8 mouse cellular contexts compared by ENCODE assay signal in the genomic region with DNA sequence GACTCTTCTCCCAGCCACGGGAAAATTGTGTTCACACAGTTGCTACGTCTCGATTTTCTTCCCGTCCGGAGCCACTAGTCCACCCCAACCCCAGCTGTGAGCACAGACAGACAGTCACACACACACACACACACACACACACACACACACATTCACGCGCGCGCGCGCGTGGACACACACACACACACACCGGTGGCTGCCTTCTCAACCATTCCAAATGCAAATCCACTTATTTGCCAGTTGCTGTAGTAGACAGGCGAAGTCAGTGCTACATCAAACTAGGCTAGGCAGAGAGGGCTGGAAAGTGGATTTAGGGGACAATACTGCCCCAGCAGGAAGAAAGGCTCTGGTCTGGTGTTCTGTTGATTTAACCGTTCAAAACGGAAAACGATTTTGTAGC.
DNase-seq lines count a peak whose midpoint lies in the region; ATAC-seq lines count a peak whose summit lies in the region.

No protein-coding gene starts in this region.

- H3K4me3 ChIP-seq in hindbrain, embryonic 15.5 days: peak overlapping the region; percentile 80
- peak overlapping the region; percentile 69 for H3K4me3 ChIP-seq in midbrain, embryonic 13.5 days (replicated peaks)

- DNase-seq in frontal cortex, postnatal 10 days (ENCODE audit: low spot score in 2 of 2): peak; percentile 25 to 36
- no peak for DNase-seq in frontal cortex, postnatal 25 days (ENCODE audit: low spot score in 2 of 2)
- peak; percentile 34 for DNase-seq in right cerebral cortex, postnatal 4 days
- no peak for DNase-seq in right cerebral cortex, adult 2 months (ENCODE audit: low spot score in 2 of 2)
- DNase-seq in ovary, adult 18-20 months (ENCODE audit: low spot score): no peak
- DNase-seq in Muller cell, postnatal 12 days (ENCODE audit: inconsistent ontology term): no peak

- peaks cover 34% of the 10 kb centered on the region for H3K4me1 ChIP-seq in hindbrain, embryonic 15.5 days (replicated peaks)
- peaks cover 37% of the 10 kb centered on the region for H3K4me1 ChIP-seq in midbrain, embryonic 13.5 days (replicated peaks)

- H3K9me3 ChIP-seq in hindbrain, embryonic 15.5 days: no peaks in the 10 kb centered on the region
- no peaks in the 10 kb centered on the region for H3K9me3 ChIP-seq in midbrain, embryonic 13.5 days

- peak overlapping the region; percentile 90 for H3K27ac ChIP-seq in hindbrain, embryonic 15.5 days (replicated peaks)
- H3K27ac ChIP-seq in midbrain, embryonic 13.5 days: no peak overlapping the region; the same call in 1 of the 2 replicates

- peaks cover 9% of the 10 kb centered on the region; the same call in 1 of the 2 replicates for H3K27me3 ChIP-seq in hindbrain, embryonic 15.5 days
- peaks cover 49% of the 10 kb centered on the region for H3K27me3 ChIP-seq in midbrain, embryonic 13.5 days

- no peaks in the 10 kb centered on the region for H3K36me3 ChIP-seq in hindbrain, embryonic 15.5 days
- no peaks in the 10 kb centered on the region for H3K36me3 ChIP-seq in midbrain, embryonic 13.5 days

- 2% methylated on average over 17 of the region's 17 CpGs for WGBS in hindbrain, embryonic 15.5 days
- 2% methylated on average over 17 of the region's 17 CpGs for WGBS in midbrain, embryonic 13.5 days

- H3K9ac ChIP-seq in hindbrain, embryonic 15.5 days: peak overlapping the region; percentile 70
- H3K9ac ChIP-seq in midbrain, embryonic 13.5 days (replicated peaks): peak overlapping the region; percentile 74

- peak; percentile 23 for ATAC-seq in hindbrain, embryonic 15.5 days (ENCODE audit: low FRiP score, low read depth)
- ATAC-seq in midbrain, embryonic 13.5 days: peak; percentile 28

- peak overlapping the region; percentile 90 for H3K4me2 ChIP-seq in hindbrain, embryonic 15.5 days
- peak overlapping the region; percentile 100 for H3K4me2 ChIP-seq in midbrain, embryonic 13.5 days (replicated peaks)

Comparison
In these comparisons a context has a peak if more than half of its experiments do, and no peak if none do; other contexts are left out.
1. DNase-seq: peak in frontal cortex, postnatal 10 days (2 of 2) and right cerebral cortex, postnatal 4 days (single experiment); none in frontal cortex, postnatal 25 days (0 of 2), right cerebral cortex, adult 2 months (0 of 2), ovary, adult 18-20 months (single experiment) and Muller cell, postnatal 12 days (single experiment).